Mouse (Mus musculus) stomach, embryonic 14.5 days (tissue): ENCODE data around the gene Armc12. TPM values are rescaled to one million over a fixed set of nuclear protein-coding genes. Genes with fewer than 3 reads are reported as not detected.

Experiments used
- ATAC-seq: fragments of 200-750 bp; cut with Nextera tagmentation; 2 replicates; pipeline ENCODE4 v1.8.0; 2017; ENCODE audit warnings: low read depth, moderate TSS enrichment; ENCODE audit not compliant: insufficient number of reproducible peaks, insufficient read depth, low FRiP score
- H3K27ac ChIP-seq: fragments of 300-500 bp; sonication (generic); 2 replicates; pipeline ENCODE4 v1.5.1; 2014; ENCODE audit warnings: mild to moderate bottlenecking, low read length, moderate library complexity, mixed read lengths
- H3K27me3 ChIP-seq: fragments of 300-500 bp; sonication (generic); 2 replicates; pipeline ENCODE4 v1.6.1; 2014; ENCODE audit warnings: low read length, control low read depth, mixed read lengths; ENCODE audit not compliant: control insufficient read depth, insufficient read depth
- H3K36me3 ChIP-seq: fragments of 300-500 bp; sonication (generic); 2 replicates; pipeline ENCODE4 v1.6.1; 2014; ENCODE audit warnings: mild to moderate bottlenecking, control low read depth, low read length, moderate library complexity, mixed read lengths; ENCODE audit not compliant: control insufficient read depth, insufficient read depth
- H3K4me1 ChIP-seq: fragments of 300-500 bp; sonication (generic); 2 replicates; pipeline ENCODE4 v1.6.1; 2014; ENCODE audit warnings: low read length, control low read depth, mixed read lengths; ENCODE audit not compliant: control insufficient read depth, insufficient read depth
- H3K4me2 ChIP-seq: fragments of 300-500 bp; sonication (generic); replicated peaks from 2 replicates; pipeline ENCODE4 v1.6.1; 2014; ENCODE audit warnings: low read depth, low read length, control low read depth
- H3K4me3 ChIP-seq: fragments of 300-500 bp; sonication (generic); 2 replicates; pipeline ENCODE4 v1.5.1; 2014; ENCODE audit warnings: low read depth, low read length, control low read depth
- H3K9ac ChIP-seq: fragments of 300-500 bp; sonication (generic); replicated peaks from 2 replicates; pipeline ENCODE4 v1.6.1; 2014; ENCODE audit warnings: low read depth, mild to moderate bottlenecking, control low read depth, low read length, moderate library complexity, mixed read lengths
- H3K9me3 ChIP-seq: fragments of 300-500 bp; sonication (generic); 2 replicates; pipeline ENCODE4 v1.6.1; 2016; ENCODE audit warnings: low read depth, low read length, control low read depth; ENCODE audit not compliant: control insufficient read depth
- WGBS: fragments of 180-500 bp; shearing (Covaris S2); extraction: QIAGEN DNeasy Blood & Tissue Kit; methylation state at CpG from one replicate; pipeline ENCODE4 v1.1.7; 2014; 5-methylcytosine and 5-hydroxymethylcytosine counted together
- polyA plus RNA-seq: library from polyadenylated mRNA; unstranded; fragments of >200 nt; fragmentation: Nextera tagmentation; extraction: Ambion mirVana; gene quantifications from 2 replicates; pipeline ENCODE4 v1.2.1, GENCODE M21; 2014

Gene Armc12
- polyA plus RNA-seq, 1 experiment from 2014 or later: not detected

DNA sequence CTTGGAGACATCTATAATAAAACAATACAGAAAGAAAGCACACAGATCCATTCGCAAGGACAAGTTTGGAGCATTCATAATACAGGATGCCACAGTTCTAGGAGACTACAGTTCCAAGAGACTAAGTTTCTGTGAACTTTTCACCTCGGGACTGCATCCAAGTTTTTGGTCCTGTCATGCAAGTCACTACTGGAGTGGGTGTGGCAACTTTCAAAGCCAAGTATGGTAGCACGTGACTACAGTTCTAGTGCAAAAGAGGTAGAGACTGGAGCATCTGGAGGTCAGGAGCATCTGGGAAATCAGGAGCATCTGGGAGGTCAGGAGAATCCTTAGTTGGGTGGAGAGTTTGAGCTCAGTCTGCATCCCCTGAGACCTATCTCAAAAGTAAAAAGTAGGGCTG, 41.3 kb downstream of the Armc12 start:
- no peaks in the 10 kb centered on the region for H3K27me3 ChIP-seq
- no peak overlapping the region for H3K27ac ChIP-seq
- ATAC-seq: no peak
- 72% methylated on average over 3 of the region's 3 CpGs for WGBS
- no peak overlapping the region for H3K4me3 ChIP-seq
- H3K9ac ChIP-seq: no peak overlapping the region
- H3K4me1 ChIP-seq: 0 out of 2 replicates have a peak, but pooled peaks cover 7% of the 10 kb centered on the region
- no peaks in the 10 kb centered on the region for H3K36me3 ChIP-seq
- no peak overlapping the region for H3K4me2 ChIP-seq
- H3K9me3 ChIP-seq: no peaks in the 10 kb centered on the region

DNA sequence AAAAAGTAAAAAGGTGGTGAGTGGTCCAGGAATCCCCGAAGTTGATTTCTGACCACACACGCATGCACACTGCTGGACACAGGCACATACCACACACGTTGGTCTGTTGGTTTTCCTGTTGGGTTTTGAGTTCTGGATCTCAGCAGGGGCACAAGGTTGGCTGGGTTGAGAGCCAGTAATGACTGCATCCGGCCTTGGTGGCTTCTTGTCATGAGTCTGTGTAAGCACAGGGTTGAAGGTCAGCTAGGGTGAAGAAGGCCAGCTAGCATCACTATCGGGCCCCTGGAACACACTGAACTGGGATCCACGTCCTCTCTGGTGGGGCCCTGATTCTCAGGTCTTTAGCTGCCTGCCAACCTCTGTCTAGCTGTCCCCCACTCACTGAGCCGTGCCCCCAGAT, 41.9 kb downstream of the Armc12 start:
- Histone ChIP-seq H3K36me3 (no peaks in the 10 kb centered on the region), H3K9me3 (no peaks in the 10 kb centered on the region), H3K27me3 (no peaks in the 10 kb centered on the region), H3K4me2 (no peak overlapping the region), H3K9ac (no peak overlapping the region), H3K27ac (no peak overlapping the region), H3K4me3 (no peak overlapping the region), H3K4me1 (0 out of 2 replicates have a peak, but pooled peaks cover 7% of the 10 kb centered on the region)
- no peak for ATAC-seq
- 78% methylated on average over 7 of the region's 7 CpGs for WGBS

DNA sequence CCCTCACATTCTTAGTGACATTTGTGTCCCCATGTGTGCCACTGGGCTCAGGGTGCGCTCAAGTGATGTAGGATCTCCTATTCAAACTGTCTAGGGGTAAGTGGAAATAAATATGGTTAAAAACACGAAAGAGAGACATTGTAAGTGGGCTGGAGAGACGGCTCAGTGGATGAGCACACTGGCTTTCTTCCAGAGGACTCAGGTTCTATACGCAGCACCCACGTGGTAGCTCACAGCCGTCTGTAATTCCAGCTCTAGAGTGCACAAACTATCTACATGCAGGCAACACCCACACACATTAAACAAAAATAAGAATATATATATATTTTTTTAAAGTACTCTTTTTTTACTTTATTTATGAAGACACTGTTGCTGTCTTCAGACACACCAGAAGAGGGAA, 42.3 kb downstream of the Armc12 start:
- no peaks in the 10 kb centered on the region for H3K9me3 ChIP-seq
- ATAC-seq: no peak
- 0 out of 2 replicates have a peak, but pooled peaks cover 7% of the 10 kb centered on the region for H3K4me1 ChIP-seq
- 81% methylated on average over 6 of the region's 6 CpGs for WGBS
- no peak overlapping the region for H3K27ac ChIP-seq
- H3K27me3 ChIP-seq: no peaks in the 10 kb centered on the region
- H3K4me3 ChIP-seq: no peak overlapping the region
- no peak overlapping the region for H3K4me2 ChIP-seq
- H3K36me3 ChIP-seq: no peaks in the 10 kb centered on the region
- H3K9ac ChIP-seq: no peak overlapping the region

DNA sequence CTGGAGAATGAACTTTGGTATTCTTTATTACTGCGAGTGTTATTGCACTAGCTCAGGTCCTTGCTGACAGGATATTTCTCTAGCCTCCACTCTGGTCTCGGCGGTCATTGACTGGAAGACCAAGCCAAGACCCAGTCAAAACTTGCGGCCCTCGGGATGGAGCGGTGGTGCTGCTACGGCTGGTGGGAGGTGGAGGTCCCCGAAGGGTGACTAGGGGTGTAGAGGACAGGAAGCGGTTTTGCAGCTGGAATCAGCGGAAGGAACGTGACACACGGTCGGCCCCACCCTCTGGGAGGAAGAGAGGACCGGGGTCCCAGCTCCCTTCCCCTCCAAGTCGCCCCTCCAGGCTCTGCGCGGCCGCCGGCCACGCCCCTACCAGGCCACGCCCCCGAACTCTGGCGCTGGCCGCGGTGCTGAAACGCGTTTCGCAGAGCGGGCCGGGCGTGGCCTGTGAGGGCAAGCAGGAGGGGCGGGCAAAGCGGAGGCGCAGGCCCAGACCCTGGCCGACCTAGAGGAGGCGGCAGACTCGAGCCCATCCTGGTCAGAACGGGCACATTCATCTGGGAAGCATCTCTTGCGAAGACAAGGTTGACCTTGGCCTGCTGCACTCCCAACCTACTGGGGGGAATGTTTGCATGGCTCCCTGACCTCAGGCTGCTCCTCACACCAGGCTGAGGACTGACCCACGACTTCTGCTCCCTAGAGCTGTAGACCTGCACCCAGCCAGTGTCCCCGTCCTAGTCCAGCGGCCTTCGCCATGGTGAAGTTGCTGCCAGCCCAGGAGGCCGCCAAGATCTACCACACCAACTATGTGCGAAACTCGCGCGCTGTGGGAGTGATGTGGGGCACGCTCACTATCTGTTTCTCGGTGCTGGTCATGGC, 44.9 kb downstream of the Armc12 start, which contains the start of gene Lhfpl5:
TSS of gene Lhfpl5 (plus strand) at position 398 of the 882 bp plus-strand sequence.
- ATAC-seq: peak; percentile 65; the same call in 1 of the 2 replicates
- peak within 1 kb of the TSS; percentile 17; the same call in 1 of the 2 replicates for H3K4me3 ChIP-seq
- 0 out of 2 replicates have a peak, but pooled peaks cover 7% of the 10 kb centered on the region for H3K4me1 ChIP-seq
- no peaks in the 10 kb centered on the region for H3K36me3 ChIP-seq
- H3K4me2 ChIP-seq: peak within 1 kb of the TSS; percentile 37
- no peak within 1 kb of the TSS for H3K27ac ChIP-seq
- no peak within 1 kb of the TSS for H3K9ac ChIP-seq
- whole genome bisulfite sequencing: 15% methylated on average over 49 of the region's 50 CpGs
- no peaks in the 10 kb centered on the region for H3K9me3 ChIP-seq
- no peaks in the 10 kb centered on the region for H3K27me3 ChIP-seq

DNA sequence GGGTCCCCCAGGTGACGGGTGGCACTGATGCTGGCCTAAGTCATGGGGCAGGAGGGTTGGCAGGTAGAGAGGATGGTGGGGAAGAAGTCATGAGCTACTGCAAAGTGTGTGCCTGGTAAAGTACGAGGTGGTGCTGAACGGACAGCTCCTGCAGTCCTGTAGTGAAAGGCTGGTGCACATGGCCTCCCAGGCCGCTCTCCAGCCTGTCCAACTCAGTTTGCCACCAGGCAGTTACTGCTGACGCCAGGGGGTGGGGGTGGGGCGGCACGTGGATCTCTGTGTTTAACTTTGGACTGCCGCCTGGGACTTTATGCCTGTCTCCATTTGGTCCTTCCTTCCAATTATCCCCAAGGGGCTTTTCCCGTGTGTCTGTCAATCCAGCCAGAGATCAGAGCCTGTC, 49.8 kb downstream of the Armc12 start:
- 0 out of 2 replicates have a peak, but pooled peaks cover 5% of the 10 kb centered on the region for H3K4me1 ChIP-seq
- H3K27me3 ChIP-seq: no peaks in the 10 kb centered on the region
- H3K36me3 ChIP-seq: no peaks in the 10 kb centered on the region
- no peak overlapping the region for H3K9ac ChIP-seq
- no peak overlapping the region for H3K4me3 ChIP-seq
- H3K9me3 ChIP-seq: no peaks in the 10 kb centered on the region
- ATAC-seq: peak; percentile 55; the same call in 1 of the 2 replicates
- H3K27ac ChIP-seq: no peak overlapping the region
- no peak overlapping the region for H3K4me2 ChIP-seq
- WGBS: 5% methylated on average over 9 of the region's 9 CpGs

DNA sequence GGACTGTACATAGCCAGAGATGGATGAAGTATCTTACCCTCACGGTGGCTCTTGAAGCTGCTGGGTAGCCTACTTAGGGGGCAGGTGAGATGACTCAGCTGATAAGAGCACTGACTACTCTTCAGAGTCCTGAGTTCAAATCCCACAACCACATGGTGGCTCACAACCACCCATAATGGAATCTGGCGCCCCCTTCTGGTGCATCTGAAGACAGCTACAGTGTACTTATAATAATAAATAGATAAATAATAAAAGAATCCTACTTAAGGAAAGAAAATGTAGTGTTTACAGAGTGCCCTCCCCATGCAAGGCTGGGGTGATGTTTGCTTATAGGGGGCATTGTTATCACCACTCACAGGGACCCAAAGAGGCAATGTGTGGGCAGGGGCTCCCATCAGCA, 50.5 kb downstream of the Armc12 start:
- WGBS: 59% methylated on average over 2 of the region's 2 CpGs
- Histone ChIP-seq H3K36me3 (no peaks in the 10 kb centered on the region), H3K4me2 (no peak overlapping the region), H3K9ac (no peak overlapping the region), H3K4me3 (no peak overlapping the region), H3K9me3 (no peaks in the 10 kb centered on the region), H3K4me1 (no peaks in the 10 kb centered on the region), H3K27ac (no peak overlapping the region), H3K27me3 (no peaks in the 10 kb centered on the region)
- no peak for ATAC-seq

DNA sequence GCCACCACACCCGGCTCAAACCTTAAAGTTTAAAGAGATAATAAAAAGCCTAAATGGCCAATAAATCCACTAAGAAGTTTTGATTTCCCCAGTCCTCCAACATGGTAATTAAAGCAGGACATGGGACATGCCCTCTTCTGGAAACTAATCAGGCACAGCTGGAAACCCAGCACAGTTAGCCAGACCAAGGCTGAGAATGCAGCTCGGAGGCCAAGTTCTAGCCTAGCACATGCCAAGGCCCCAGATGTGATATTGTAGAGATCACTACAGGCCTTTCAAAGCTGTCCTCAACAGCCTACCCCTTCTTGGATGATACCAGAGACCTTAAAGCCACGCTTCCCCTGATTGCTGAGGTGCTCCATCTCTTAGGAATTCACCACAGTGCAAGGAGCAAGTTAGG, 55.9 kb downstream of the Armc12 start:
- no peaks in the 10 kb centered on the region for H3K27me3 ChIP-seq
- H3K9ac ChIP-seq: no peak overlapping the region
- no peak for ATAC-seq
- no peak overlapping the region for H3K4me3 ChIP-seq
- no peaks in the 10 kb centered on the region for H3K4me1 ChIP-seq
- no peaks in the 10 kb centered on the region for H3K9me3 ChIP-seq
- WGBS: 91% methylated on average over 3 of the region's 3 CpGs
- no peak overlapping the region for H3K27ac ChIP-seq
- H3K4me2 ChIP-seq: no peak overlapping the region
- peaks cover 36% of the 10 kb centered on the region for H3K36me3 ChIP-seq

DNA sequence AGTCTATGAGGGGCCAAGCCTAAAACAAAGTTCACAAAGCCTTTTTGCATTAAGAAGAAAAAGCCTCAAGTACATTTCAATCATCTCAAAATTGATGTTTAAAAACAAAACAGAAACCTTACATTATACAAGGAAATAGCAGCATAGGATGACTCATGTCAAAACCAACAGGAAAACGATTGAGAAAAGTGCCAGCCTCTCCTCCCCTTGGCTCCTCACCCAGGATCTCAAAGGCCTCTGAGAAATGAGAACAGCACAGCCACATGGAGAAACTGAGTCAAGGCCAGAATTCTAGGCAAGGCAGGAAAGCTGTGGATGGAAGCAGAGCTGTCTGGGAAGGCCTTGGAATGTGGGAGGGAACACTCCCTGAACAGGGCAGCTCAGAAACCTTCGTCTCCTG, 58.0 kb downstream of the Armc12 start:
- H3K9me3 ChIP-seq: no peaks in the 10 kb centered on the region
- H3K4me3 ChIP-seq: no peak overlapping the region
- H3K27me3 ChIP-seq: no peaks in the 10 kb centered on the region
- H3K4me1 ChIP-seq: no peaks in the 10 kb centered on the region
- no peak for ATAC-seq
- no peak overlapping the region for H3K4me2 ChIP-seq
- peaks cover 57% of the 10 kb centered on the region for H3K36me3 ChIP-seq
- 78% methylated on average over 2 of the region's 2 CpGs for WGBS
- no peak overlapping the region for H3K9ac ChIP-seq
- no peak overlapping the region for H3K27ac ChIP-seq
